Mouse (Mus musculus) heart, postnatal 0 days (tissue): ENCODE data around the gene Stil. TPM values are rescaled to one million over a fixed set of nuclear protein-coding genes. Genes with fewer than 3 reads are reported as not detected.
A peak's percentile ranks its signal among the peaks of the same experiment; 100 is the strongest.

Experiments
- ATAC-seq: fragments of 200-750 bp; cut with Nextera tagmentation; 2 replicates; pipeline ENCODE4 v1.8.0; 2017; ENCODE audit warnings: low read depth, moderate number of reproducible peaks, moderate library complexity; ENCODE audit not compliant: insufficient read depth
- DNase-seq: peaks from one replicate; pipeline ENCODE4 v3.0.0-alpha.2; 2016; ENCODE audit warnings: low spot score
- H3K27ac ChIP-seq: fragments of 300-500 bp; sonication (generic); 2 replicates; pipeline ENCODE4 v1.5.1; 2014; ENCODE audit warnings: low read depth, mild to moderate bottlenecking
- H3K27me3 ChIP-seq: fragments of 300-500 bp; sonication (generic); 2 replicates; pipeline ENCODE4 v1.6.1; 2014; ENCODE audit warnings: low read length, mixed read lengths; ENCODE audit not compliant: control insufficient read depth, insufficient read depth
- H3K36me3 ChIP-seq: fragments of 300-500 bp; sonication (generic); replicated peaks from 2 replicates; pipeline ENCODE4 v1.6.1; 2014; ENCODE audit warnings: low read length, mixed read lengths; ENCODE audit not compliant: control insufficient read depth, insufficient read depth
- H3K4me1 ChIP-seq: fragments of 300-500 bp; sonication (generic); 2 replicates; pipeline ENCODE4 v1.6.1; 2014; ENCODE audit warnings: antibody characterized with exemption; ENCODE audit not compliant: control insufficient read depth, insufficient read depth
- H3K4me2 ChIP-seq: fragments of 300-500 bp; sonication (generic); 2 replicates; pipeline ENCODE4 v1.6.1; 2014; ENCODE audit warnings: low read depth, mild to moderate bottlenecking, low read length, moderate library complexity
- H3K4me3 ChIP-seq: fragments of 300-500 bp; sonication (generic); 2 replicates; pipeline ENCODE4 v1.5.1; 2014; ENCODE audit warnings: low read depth, low read length
- H3K9ac ChIP-seq: fragments of 300-500 bp; sonication (generic); replicated peaks from 2 replicates; pipeline ENCODE4 v1.6.1; 2014; ENCODE audit warnings: low read depth, low read length, mixed read lengths
- H3K9me3 ChIP-seq: fragments of 300-500 bp; sonication (generic); replicated peaks from 2 replicates; pipeline ENCODE4 v1.6.1; 2016; ENCODE audit warnings: low read length; ENCODE audit not compliant: control insufficient read depth
- CTCF ChIP-seq: IDR thresholded peaks from 2 replicates; pipeline ENCODE4 v1.5.1; 2016; ENCODE audit warnings: antibody characterized with exemption, control low read depth, low read depth
- EP300 ChIP-seq: IDR thresholded peaks from 2 replicates; pipeline ENCODE4 v1.6.1; 2016; ENCODE audit warnings: antibody characterized with exemption, low read depth
- WGBS: fragments of 180-500 bp; shearing (Covaris S2); extraction: QIAGEN DNeasy Blood & Tissue Kit; methylation state at CpG from one replicate; pipeline ENCODE4 v1.1.7; 2014; 5-methylcytosine and 5-hydroxymethylcytosine counted together
- polyA plus RNA-seq: library from polyadenylated mRNA; unstranded; fragments of >200 nt; fragmentation: Nextera tagmentation; extraction: Ambion mirVana; gene quantifications from 2 replicates; pipeline ENCODE4 v1.2.1, GENCODE M21; 2015
- total RNA-seq: library from RNA; depleted of rRNA; stranded (reverse); fragments of >200 nt; gene quantifications from 2 replicates; pipeline ENCODE4 v1.2.3, GENCODE M21; 2014; ENCODE audit warnings: low replicate concordance

Gene Stil
- total and polyA plus RNA-seq, 2 experiments from 2014 or later = 2.0 to 6.1 TPM

DNA sequence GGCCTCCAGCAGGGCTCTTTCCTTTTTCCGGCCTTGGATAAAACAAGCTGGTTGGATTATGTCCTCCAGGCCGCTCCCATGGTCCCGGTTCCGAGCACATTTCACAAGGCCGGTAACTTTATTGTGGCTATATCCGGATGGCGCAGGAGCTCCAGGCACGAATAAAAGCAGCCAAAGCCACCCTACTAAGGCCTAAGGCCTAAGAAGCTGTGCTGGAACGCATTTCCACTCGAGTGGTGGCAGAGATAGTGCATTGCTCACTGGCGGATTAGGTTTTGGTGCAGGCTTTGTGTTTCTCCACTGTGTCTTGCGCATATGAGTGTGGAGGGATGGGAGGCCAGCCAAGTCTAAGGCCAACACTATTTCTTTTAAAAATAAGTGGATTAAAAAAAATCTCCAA is 59.9 kb downstream of the Stil start:
- Histone ChIP-seq H3K4me2 (peak overlapping the region; percentile 52), H3K27ac (peak overlapping the region; percentile 87), H3K4me3 (peak overlapping the region; percentile 56), H3K36me3 (no peaks in the 10 kb centered on the region), H3K9ac (no peak overlapping the region), H3K27me3 (peaks cover 93% of the 10 kb centered on the region), H3K9me3 (no peaks in the 10 kb centered on the region), H3K4me1 (peaks cover 6% of the 10 kb centered on the region; the same call in 1 of the 2 replicates)
- ATAC-seq (no peak), DNase-seq (no peak)
- 20% methylated on average over 12 of the region's 12 CpGs for WGBS
- TF ChIP-seq EP300 (no peak), CTCF (no peak)

DNA sequence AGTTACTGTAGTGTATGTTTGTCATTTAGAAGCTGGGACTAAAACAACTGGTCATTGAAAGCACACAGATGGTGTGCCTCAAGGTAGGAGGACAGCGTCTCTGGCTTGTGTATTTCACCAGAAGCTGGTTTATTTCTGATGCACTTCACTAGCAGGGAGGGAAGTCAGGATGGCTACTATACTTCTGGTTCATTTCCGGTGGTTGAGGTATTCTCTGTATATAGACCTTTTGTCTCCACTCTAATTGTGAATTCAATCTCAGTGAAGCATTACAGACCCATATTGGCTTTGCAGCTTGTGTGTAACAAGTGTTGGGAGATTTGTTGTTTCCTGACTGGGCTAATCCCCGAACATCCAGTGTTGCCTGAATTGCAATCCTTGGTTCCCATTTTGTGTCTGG is 60.8 kb downstream of the Stil start:
- TF ChIP-seq CTCF (no peak), EP300 (no peak)
- ATAC-seq = no peak
- Histone ChIP-seq H3K9ac (no peak overlapping the region), H3K9me3 (no peaks in the 10 kb centered on the region), H3K4me2 (peak overlapping the region; percentile 52), H3K27me3 (peaks cover 93% of the 10 kb centered on the region), H3K36me3 (no peaks in the 10 kb centered on the region), H3K27ac (peak overlapping the region; percentile 87; the same call in 1 of the 2 replicates), H3K4me1 (peaks cover 6% of the 10 kb centered on the region; the same call in 1 of the 2 replicates), H3K4me3 (peak overlapping the region; percentile 56)
- 21% methylated on average over 3 of the region's 3 CpGs for WGBS
- DNase-seq = no peak

DNA sequence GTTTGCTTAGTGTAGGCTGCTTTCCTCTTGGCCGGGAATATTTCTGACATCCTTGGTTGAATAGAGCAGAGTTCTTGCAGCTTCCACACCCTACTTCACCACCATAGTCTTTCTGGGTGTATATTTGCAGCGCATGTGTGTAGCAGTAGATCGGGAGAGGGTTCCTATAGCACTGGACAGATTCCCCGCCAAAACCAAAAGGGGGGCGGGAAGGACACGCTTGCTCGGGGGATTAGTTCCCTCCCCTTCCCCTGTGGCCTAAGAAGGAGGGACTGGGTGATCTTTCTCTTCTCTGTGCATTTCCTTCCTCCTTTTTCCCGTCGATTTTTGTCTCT is 62.5 kb downstream of the Stil start:
- Histone ChIP-seq H3K4me2 (peak overlapping the region; percentile 84), H3K27ac (no peak overlapping the region), H3K27me3 (peaks cover 93% of the 10 kb centered on the region), H3K36me3 (no peaks in the 10 kb centered on the region), H3K4me1 (peaks cover 6% of the 10 kb centered on the region; the same call in 1 of the 2 replicates), H3K9ac (peak overlapping the region; percentile 48; the same call in 1 of the 2 replicates), H3K9me3 (no peaks in the 10 kb centered on the region), H3K4me3 (peak overlapping the region; percentile 63)
- WGBS = 5% methylated on average over 9 of the region's 9 CpGs
- TF ChIP-seq EP300 = no peak
- TF ChIP-seq CTCF = no peak
- DNase-seq (no peak), ATAC-seq (no peak)

DNA sequence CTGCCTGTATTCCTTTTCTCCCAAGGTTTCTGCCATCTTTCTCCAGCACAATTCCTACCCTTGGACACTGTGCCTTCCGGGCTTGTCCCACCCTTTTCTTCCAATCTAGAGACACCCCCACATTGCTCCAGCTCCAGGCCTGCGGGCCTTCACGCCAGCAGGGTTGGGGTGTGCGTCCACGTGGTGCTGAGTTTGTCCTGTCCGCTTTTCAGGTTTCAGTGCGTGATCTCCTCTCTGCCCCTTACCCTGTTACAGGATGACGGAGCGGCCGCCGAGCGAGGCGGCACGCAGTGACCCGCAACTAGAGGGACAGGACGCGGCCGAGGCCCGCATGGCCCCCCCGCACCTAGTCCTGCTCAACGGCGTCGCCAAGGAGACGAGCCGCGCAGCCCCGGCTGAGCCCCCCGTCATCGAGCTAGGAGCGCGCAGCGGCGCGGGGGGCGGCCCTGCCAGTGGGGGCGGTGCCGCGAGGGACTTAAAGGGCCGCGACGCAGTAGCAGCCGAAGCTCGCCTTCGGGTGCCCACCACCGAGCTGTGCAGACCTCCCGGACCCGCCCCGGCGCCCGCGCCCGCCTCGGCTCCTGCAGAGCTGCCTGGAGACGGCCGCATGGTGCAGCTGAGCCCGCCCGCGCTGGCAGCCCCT is 63.0 kb downstream of the Stil start:
- peak overlapping the region; percentile 63 for H3K4me3 ChIP-seq
- H3K9ac ChIP-seq = peak overlapping the region; percentile 48
- TF ChIP-seq EP300 = no peak
- no peak for TF ChIP-seq CTCF
- ATAC-seq (peak; percentile 55), DNase-seq (no peak)
- no peaks in the 10 kb centered on the region for H3K36me3 ChIP-seq
- H3K27me3 ChIP-seq = peaks cover 88% of the 10 kb centered on the region
- peaks cover 6% of the 10 kb centered on the region; the same call in 1 of the 2 replicates for H3K4me1 ChIP-seq
- no peak overlapping the region for H3K27ac ChIP-seq
- H3K4me2 ChIP-seq = peak overlapping the region; percentile 84
- no peaks in the 10 kb centered on the region for H3K9me3 ChIP-seq
- under 1% methylated on average over 45 of the region's 58 CpGs for WGBS

DNA sequence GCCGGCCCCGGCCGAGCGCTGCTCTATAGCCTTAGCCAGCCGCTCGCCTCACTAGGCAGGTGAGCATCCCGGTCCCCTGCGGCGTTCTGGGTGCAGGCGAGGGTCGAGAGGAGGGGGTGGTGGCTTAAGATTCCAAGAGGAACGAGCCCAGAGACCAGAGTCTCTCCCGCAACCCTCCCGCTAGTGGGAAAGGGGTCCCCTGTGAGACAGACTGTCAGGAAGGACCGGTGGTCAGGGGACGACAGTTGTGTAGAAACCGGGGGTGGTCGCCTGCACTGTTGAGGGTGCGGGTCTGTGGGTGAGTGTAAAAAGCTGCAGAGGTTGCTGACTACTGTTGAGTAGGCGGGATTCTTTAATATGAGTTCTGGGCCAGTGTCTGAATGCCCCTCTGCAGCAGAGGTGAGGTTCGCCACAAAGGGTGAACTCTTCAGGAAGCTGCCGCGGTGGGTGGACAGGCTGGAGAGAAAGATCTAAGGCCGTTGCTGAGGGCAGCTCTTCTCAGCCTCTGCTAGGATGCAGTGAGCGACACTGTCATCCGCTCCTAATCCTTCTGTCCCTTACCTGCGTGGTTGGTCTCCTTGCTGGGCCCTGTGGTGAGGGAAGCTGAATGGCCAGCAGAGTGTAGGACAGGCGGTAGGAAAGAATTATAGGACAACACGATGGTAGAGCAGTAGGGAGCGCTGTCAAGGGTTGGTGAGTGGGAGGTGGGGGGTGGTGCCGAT is 63.7 kb downstream of the Stil start:
- ATAC-seq (no peak), DNase-seq (no peak)
- Histone ChIP-seq H3K27ac (no peak overlapping the region), H3K4me3 (peak overlapping the region; percentile 63), H3K4me2 (peak overlapping the region; percentile 84), H3K4me1 (peaks cover 6% of the 10 kb centered on the region; the same call in 1 of the 2 replicates), H3K9me3 (no peaks in the 10 kb centered on the region), H3K9ac (peak overlapping the region; percentile 48), H3K36me3 (no peaks in the 10 kb centered on the region), H3K27me3 (peaks cover 88% of the 10 kb centered on the region)
- TF ChIP-seq EP300 = no peak
- no peak for TF ChIP-seq CTCF
- WGBS = 5% methylated on average over 31 of the region's 31 CpGs
